Mouse (Mus musculus) layer of hippocampus, postnatal 10 days (tissue): Measurements from ENCODE around the gene Cog6. TPM values are rescaled to one million over a fixed set of nuclear protein-coding genes. Genes with fewer than 3 reads are reported as not detected.
"Not testable (repeated sequence)": the region's sequence is repeated elsewhere in the genome, so short reads cannot be mapped to it uniquely, and the experiment has no call there.

Experiments
- DNase-seq, 2 experiments: peaks; one replicate each; pipeline ENCODE4 v3.0.0; 2021; ENCODE audit warnings: low spot score in 2 of 2
- total RNA-seq, 2 experiments: library from RNA; stranded (reverse); gene quantifications; 2 replicates each; pipeline ENCODE4 v1.2.3; 2021

Gene Cog6
- total RNA-seq, 2 experiments from 2014 or later: 31.2 to 31.4 TPM

DNA sequence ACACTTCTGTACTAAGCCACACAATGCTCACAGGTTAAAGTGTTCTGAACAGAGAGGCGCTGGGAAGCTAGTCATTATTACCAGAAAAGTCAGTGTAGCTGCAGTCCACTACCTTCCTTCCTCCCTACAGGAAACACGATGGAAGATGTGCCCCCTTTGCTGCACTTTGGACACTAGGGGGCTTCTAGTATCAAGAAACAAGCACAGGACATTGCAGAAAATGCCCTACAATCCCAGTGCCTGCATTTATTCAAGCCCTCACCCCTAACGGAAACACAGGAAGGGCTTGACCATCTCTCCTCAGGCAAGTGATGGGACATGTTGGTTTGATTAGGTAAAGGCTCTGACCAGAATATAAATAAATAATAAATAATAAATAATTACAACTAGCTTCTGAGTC, 16.4 kb upstream of the Cog6 start:
- DNase-seq: peak; percentile 18 to 32

DNA sequence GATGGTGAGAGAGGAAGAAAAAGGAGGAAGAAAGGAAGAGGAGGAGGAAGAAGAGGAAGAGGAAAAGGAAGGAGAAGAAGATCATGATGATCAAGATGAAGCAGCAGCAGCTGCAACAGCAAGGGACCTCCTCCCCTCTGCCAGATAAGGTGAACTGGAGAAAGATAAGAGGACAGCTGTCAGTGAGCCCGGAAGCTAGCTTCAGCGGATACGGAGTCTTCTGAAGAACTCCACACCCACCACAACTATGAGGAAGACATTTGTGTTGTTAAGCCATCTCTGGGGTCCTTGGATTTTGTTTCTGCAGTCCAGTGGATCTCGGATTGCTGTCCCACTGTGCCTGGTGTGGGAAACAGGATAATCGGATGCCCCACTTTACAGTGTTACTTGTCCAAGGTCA, 15.4 kb upstream of the Cog6 start:
- no peak for DNase-seq

DNA sequence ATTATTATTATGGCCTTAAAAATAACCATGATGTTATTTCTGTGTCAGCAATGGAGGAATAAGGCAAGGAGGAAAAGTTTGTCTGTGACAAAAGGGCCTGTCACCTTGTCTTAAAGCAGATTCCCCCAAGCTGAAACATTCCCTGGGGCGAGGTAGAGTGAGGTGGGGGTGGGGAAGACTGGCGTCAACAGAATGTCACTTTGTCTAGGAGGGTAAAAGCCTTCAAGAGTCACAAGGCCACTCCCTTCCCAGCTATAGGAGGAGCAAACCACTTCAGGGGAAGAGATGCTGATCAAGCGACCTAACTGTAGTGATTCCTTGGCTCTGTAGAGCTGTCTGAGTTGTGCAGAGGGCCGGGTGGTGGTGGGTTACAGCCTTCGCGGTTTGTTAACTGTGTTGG, 14.5 kb upstream of the Cog6 start:
- no peak for DNase-seq

DNA sequence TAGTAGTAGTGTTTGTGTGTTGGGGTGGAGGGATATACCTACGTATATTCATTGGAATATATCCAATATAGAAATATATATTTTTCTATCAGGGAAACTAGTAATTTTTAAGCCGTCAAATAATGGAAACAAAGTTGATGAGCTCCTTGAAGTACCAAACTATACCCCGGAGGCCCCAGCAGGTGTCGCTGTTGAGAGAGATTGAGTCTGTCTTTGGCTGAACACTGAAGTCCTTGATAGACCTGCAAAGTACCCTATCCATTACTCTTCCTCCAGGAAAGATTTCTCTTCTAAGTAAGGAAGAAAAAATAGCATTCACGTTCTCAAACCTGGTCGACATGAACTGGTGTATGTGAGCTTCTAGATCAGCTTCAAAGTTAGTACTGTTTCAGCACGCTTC, 12.0 kb upstream of the Cog6 start:
- peak; percentile 77 to 83 for DNase-seq

DNA sequence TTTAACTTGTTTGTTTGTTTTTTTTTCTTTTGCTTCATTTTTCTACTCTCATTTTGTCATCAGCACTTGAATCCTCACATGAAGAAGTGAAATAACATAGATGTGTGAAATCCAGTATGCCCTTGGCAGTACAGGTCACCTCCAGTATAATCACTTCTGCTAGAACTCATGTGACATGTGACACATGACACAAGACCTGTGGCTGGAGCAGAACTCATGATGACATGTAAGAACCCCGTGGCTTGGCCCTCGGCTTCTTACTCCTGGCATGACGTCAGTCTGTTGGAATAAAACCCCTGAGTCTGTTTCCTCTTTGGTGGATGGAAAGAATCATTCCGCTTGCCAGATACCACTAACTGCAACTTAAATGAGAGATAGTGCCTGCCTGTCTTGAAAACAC, 10.3 kb upstream of the Cog6 start:
- DNase-seq: no peak

DNA sequence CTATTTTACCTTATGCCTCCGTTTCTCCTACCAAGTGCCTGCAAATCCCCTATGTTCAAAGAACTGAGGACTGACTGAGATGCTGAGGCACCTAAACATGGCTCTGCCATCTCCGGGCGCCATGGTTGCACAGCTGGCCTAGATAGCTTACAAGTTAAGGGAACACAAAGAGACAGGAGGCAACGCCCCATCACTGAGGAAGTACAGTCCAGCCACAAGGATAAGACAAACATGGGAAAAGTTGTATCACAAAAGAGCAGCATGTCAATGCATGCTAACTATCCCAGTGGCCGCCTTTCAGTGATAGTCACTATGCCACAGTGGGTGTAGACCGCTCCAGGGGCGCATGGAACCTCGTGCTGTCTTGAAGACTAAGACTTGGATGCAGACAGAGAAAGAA, 9.6 kb downstream of the Cog6 start:
- no peak for DNase-seq

DNA sequence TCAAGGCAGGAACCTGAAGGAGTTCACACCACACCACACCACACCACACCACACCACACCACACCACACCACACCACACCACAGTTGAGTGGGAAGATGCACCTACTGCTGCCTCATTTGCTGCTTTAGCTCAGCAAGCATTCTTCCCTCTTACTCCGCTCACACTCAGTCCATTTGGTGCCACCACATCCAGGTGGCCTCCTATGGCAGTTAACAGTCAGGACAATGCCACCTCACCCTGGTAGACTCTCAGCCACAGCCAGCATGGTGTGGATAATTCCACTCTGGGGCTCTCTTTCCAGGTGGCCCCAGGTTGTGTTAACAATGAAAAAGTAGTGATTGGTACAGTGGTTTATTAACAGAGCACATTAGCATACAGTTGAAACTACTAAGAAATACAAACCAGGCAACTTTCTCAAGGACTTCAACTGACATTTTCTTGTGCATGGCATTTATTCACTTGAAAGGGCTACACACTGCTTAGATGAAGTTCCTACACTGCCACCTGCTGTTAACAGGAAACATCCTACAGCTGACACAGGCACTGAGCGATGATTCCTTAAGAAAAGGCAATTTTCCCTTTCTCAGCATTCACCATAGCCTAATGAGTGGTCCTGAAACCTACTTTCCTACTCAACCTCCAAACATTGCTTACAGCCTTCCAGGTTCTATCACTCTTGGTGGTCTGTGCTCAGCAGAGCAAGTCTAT, 12.5 kb downstream of the Cog6 start:
- DNase-seq: no peak

DNA sequence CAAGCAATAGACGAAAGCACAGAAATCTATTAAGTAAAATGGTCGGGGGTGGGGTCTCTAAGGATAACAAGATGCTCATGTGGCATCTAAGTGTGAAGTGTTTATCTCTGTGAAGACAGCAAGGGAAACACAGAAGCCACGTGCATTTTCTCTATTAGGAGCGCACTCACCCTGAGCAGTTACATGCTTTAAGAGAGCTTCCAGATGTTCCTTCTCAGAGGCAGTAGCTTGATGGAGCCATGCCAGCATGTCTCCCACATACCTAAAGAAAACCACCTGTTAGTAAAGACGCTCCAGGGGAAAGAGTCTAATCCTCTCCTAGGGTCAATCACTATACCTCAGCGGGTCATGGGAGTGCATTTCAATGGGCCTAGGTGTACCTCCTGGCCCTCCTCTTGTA, 15.0 kb downstream of the Cog6 start:
- DNase-seq: no peak

DNA sequence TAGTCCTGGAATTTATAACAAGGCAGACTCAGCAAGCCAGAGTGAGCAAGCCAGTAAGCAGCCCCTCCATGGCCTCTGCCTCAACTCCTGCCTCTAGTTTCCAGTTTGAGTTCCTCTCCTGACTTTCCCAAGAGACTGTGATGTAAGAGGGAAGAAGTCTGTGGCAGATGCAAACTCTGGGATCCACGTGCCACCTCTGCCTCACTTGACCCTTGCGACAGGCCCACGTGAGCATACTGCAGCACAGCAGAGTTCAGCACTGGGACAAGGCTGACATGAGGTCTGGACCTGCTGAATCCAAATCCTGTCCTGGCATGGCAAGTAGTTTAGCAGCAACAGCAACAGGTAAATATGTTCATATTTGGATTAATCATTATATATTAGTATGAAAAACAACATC, 17.0 kb downstream of the Cog6 start:
- DNase-seq: no peak

DNA sequence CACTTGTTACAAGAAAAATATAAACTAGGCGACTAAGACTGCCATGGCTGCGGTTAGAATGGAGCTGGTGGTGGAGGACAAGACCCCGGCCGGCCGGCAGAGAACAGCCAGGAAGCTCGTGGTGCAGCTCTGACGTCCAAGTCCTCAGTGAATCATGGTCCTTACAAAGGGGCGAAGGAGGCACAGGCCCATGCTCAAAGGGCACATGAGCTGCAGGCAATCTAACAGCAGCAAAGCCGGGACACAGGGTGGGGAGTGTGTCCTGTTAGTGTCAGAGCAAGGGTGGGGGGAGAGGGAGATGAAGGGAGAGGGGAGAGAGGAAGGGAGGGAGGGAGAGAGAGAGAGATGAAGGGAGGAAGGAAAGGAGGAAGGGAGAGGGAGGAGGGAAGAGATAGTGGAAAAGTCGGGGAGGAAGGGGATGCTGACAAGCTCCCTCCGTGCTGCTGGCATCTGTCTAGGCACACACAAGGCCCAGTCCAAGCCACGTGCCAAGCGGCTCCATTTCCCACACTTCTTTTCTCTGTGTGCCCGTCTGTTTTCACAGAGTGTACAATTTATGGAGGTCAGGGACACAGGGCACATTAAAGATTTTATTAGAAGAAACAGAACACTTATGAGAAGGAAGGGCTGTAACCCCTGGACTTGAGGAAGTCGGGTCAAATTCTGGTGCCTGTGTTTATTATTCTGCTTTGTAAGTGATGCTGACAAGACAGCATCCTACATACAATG, 17.9 kb downstream of the Cog6 start:
- DNase-seq: no peak

DNA sequence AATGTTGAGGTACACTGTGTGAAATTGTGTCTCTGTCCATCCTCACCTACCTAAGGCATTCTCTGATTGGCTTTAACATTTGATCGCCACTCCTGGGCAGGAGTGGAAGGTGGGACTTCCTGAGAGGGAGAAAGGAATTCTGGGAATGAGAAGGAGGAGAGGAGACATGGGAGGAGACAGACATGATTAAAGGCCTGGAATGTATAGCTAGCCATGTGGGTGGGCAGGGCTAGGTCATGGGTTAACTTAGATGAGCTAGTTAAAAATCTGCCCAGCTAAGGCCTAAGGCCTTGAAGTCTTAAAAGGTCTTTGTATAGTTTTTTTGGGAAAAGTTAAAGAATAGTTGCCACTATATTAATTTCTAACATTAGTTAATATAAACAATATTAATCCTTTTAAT, 19.7 kb downstream of the Cog6 start:
- DNase-seq: no peak

DNA sequence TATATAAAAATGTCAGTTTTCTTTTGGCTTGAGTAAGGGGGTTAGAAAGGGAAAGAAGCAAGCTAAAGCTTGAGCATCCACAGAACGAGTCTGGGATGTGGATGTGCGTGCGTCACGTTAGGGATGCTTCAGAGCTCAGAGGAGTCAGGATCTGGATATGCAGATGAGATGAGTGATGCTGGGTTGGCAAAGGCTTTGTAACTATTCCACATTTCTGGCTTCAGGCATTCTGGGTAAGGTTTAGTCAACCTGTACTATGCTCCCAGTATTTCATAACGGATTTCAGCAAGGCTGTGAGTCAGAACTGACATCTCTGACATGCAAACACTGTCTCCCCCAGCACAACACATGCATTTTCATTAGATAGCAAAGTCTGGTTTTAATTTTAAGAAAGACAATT, 20.4 kb downstream of the Cog6 start:
- DNase-seq: no peak

DNA sequence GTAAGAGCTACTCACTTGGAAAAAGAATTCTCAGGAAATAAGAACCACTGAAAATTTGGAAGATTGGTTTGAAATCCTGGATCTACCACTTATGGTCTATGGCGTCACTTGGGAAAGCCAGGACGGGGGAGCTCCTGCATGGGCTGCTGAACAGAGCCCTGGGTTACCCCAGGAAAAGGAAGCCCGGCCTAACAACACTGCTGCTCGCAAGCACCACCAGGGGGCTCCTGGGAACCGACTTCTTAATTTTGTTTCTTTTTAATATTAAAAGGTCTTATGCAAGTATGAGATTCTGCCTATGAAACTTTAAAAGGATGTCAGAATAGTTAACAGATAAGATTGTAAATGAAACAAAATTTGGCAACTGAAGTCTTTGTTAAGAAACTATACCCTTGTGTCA, 22.4 kb downstream of the Cog6 start:
- DNase-seq: no peak

DNA sequence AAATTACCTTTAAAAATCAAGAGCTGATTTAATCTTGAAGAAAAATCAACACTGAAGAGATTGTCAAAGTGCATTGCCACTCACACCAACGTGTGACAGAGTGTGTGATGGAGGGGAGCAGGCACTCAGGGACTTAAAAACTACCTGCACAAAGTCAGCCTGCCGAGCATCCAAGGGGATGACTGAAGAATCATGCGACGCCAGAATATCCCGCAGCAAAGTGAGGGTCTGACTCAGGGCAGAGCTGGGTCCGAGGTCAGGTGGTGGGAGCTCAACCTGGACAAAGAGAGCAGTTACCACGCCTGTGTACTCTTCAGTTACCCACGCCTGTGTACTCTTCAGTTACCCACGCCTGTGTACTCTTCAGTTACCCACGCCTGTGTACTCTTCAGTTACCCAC, 23.7 kb downstream of the Cog6 start:
- no peak for DNase-seq

DNA sequence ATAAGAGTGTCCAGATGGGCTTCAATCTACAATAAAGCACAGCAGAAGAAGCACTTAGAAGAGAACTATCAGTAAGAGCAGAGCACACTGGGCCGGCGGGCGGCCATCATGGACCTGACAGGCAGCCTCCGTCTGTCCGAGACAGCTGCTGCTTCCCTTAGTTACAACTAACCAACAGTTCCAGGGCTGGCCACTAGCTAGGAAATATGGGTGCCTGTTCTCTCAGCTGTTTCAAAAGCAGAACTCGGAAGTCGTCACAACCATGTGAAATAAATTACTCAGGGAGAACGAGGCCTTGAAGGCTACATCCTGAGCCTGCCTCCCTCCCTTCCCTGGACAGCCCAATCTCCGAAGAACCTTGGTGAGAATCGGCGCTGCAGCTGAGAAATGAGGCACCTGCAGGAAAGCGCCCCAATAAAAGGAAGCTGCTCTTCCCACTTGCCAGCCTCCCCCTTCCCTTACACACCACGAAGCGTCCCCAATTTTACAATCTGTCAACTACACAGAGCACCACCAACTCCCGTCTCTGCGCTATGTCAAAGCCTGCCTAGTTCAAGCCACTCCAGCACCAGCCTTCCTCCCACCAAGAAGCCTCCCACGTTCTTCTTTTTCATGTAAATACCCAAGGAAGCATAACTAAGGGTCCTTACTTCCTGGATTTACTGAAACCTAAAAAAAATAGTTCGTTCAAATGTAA, 26.8 kb downstream of the Cog6 start:
- no peak for DNase-seq

DNA sequence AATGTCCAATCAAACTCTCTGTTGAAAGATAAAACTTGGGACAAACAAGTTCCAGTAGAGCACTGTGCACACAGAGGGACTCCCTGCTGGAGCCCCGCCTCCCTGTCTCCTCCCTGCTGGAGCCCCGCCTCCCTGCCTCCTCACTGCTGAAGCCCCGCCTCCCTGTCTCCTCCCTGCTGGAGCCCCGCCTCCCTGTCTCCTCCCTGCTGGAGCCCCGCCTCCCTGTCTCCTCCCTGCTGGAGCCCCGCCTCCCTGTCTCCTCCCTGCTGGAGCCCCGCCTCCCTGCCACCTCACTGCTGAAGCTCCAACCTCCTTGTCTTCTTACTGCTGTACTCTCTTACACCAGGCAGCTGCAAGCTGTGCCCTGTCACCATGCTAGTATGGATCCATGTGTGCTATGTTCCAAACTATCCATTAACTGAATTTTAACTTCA, 31.5 kb downstream of the Cog6 start:
- DNase-seq: not testable (repeated sequence)

DNA sequence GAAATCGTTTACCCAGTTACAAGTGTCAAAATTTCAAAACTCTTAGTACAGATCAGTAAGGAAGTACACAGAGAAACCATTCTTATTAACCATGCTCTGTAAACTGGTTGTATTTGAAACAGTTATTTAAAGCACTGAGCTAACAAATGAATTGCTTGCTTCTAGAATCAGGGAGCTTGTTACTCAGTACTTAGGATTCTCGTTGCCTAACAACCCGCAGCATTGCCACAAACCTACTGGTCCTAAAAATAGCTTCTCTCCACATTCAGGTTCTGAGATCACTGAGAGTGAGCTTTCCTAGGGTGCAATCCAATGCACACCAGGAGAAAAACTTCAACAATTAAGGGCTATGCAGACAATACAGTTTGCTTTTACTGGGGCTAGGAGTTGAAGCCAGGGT, 33.3 kb downstream of the Cog6 start:
- no peak for DNase-seq

DNA sequence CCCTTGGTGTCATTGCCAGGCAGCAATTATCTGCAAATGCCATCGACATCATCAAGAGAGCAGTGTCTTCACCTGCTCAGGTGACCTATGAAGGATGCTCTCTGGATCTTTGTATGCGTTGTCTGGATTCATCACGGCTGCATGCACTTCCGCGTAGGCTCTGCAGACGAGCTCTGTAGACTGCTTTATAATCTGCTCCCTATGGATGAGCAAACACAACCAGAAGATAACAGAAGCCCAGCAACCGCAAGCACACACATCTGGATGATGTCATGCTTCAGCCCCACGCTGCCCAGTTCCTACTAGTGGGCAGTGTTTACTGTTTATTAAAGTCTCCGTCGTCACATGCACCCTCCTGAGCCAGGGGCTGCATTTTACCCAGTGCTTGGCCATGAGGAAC, 34.0 kb downstream of the Cog6 start:
- DNase-seq: no peak

DNA sequence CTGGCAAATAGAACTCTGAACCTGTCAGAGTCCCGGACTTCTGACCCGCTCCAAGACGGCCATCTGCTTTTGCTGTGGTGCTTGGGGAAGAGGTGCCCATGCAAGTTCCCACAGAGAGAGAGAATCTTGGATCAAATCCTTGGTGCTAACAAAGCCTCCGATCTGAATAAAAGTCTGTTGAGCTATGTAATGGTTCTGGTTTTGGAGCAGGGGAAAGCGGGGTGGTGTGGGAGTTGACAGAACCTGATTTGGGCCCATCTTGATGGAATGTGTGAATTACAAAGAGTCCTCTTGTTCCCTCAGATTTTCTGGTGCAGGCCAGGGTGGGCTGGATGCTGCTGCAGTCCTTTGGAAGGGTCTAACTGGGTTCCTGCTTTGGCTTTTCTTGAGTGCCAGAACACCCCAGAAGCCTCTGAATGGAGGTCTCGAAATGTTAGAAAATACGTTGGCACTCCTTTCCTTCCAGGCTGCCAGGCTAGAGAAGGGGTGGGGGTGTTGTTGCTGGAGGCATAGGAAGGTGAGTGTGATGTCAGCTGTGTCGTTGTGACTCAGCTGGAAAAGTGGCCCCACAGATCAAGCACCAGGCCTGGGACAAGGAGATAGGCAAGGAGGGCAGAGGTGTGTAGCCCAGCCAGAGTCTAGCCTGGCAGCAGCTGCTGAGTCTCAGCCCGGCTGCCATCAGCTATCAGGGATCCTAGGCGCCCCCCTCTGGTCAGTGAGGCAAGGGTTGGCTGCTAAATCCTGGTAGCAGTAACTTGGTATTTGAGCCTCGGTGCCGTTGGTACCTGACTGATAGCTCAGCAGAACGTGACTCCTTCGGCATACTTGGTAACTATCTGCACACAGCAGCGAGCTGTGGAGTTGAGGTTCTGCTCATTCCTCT, 42.1 kb downstream of the Cog6 start:
- DNase-seq: peak; percentile 80 to 86

DNA sequence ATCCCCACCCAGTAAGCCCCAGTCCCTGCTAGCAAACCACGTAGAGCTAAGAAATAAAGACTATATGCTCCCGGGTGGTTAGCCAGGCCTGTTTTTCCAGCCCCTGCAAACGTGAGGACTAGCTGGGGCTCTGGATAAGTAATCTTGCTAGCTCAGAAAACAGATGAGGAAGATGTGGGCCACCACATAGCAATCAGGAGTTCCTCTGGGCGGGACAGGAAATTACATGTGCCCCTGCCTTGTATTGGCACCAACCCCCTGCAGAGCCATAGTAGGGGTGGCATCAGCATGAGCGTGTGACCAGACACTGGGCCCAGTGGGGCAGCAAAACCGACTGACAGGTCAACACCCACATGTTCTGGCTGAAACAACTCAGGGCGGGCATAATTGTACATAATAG, 44.1 kb downstream of the Cog6 start:
- DNase-seq: no peak

DNA sequence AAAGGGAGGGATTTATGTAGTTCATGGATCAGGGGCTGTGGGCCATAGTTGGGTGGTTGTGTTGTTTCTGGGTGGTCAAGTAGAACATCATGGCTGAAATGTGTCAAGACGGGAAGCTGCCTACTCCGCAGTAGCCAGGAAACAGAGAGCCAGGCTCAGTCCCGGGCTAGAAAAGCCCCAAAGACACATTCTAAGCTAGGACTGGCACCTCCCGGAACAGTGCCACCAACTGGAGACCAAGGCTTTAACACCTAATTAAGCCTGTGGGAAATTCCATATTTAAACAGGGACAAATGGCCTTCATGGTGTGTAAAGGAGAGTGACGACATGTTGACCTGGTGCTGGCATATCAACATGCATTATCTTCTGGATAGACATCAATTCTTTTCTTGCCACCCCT, 50.0 kb downstream of the Cog6 start:
- no peak for DNase-seq
